Mouse (Mus musculus): Measurements from ENCODE around the gene Zfp64. TPM values are rescaled to one million over a fixed set of nuclear protein-coding genes. Genes with fewer than 3 reads are reported as not detected.

The Zfp64 gene
- total and polyA plus RNA-seq, 2 experiments from 2014 or later, result 10.9 to 15.4 TPM

DNA sequence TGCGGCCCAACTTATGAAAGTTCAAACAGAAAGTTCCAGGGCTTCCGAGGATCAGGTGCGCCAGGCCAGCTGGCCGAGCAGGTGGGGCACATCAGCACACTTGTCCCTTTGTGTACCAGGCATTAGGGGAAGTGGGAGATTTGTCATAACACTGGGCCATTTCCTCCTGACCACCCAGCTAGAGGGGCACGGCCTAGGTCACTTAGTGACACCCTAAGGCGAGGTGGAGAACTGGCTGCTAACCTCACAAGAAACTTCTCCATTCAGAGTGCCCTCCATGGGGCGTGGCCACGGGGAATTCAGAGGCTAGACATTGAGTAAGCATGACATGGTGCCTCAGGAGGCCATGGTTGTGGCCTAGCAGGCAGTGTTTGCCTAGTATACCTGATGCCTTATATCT lies 70.7 kb downstream of the Zfp64 start:
- H3K27ac ChIP-seq (ENCODE audit: low read depth), result no peak overlapping the region
- no peaks in the 10 kb centered on the region for H3K9me3 ChIP-seq (replicated peaks; ENCODE audit: control insufficient read depth, low read length)
- H3K27me3 ChIP-seq (ENCODE audit: control insufficient read depth, insufficient read depth, low read length), result no peaks in the 10 kb centered on the region
- H3K4me3 ChIP-seq (ENCODE audit: low read depth, low read length), result no peak overlapping the region
- no peaks in the 10 kb centered on the region for H3K36me3 ChIP-seq (replicated peaks; ENCODE audit: control insufficient read depth, insufficient read depth, low read length)
- ATAC-seq (ENCODE audit: insufficient read depth, low read depth) (no peak), DNase-seq (ENCODE audit: low spot score) (no peak)
- H3K4me1 ChIP-seq (ENCODE audit: control insufficient read depth, insufficient read depth), result no peaks in the 10 kb centered on the region
- 67% methylated on average over 8 of the region's 8 CpGs for WGBS
- no peak overlapping the region for H3K9ac ChIP-seq (replicated peaks; ENCODE audit: low read depth, low read length)
- H3K4me2 ChIP-seq (ENCODE audit: low read depth, low read length), result no peak overlapping the region
- TF ChIP-seq EP300 (IDR thresholded peaks at IDR 0.05; ENCODE audit: low read depth) (no peak), CTCF (IDR thresholded peaks at IDR 0.05; ENCODE audit: low read depth) (no peak)

DNA sequence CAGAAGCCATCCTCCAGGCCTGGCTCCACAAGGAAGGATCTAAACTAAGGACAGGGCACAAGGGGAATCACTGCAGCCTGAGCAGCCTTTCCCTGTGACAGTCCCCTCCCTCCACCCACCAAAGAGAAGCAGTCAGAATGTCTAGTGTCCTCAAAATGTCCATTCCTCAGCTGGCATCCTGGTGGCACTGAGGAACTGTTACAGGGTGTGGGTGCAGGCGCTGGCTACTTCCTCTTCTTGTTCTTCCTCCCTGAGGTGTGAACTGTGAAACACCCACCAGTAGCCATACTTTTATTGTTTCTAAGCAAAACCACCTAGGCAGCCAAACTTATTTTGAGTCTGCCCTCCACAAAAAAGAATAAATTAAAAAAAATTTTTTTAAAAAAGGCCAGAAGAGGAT lies 72.4 kb downstream of the Zfp64 start:
- no peak overlapping the region for H3K4me3 ChIP-seq (ENCODE audit: low read depth, low read length)
- ATAC-seq (ENCODE audit: insufficient read depth, low read depth) (no peak), DNase-seq (ENCODE audit: low spot score) (no peak)
- H3K4me1 ChIP-seq (ENCODE audit: control insufficient read depth, insufficient read depth), result no peaks in the 10 kb centered on the region
- H3K9me3 ChIP-seq (replicated peaks; ENCODE audit: control insufficient read depth, low read length), result no peaks in the 10 kb centered on the region
- H3K27ac ChIP-seq (ENCODE audit: low read depth), result no peak overlapping the region
- TF ChIP-seq EP300 (IDR thresholded peaks at IDR 0.05; ENCODE audit: low read depth) (no peak), CTCF (IDR thresholded peaks at IDR 0.05; ENCODE audit: low read depth) (no peak)
- no peaks in the 10 kb centered on the region for H3K27me3 ChIP-seq (ENCODE audit: control insufficient read depth, insufficient read depth, low read length)
- H3K4me2 ChIP-seq (ENCODE audit: low read depth, low read length), result no peak overlapping the region
- no peak overlapping the region for H3K9ac ChIP-seq (replicated peaks; ENCODE audit: low read depth, low read length)
- WGBS, result 79% methylated on average over 1 of the region's 1 CpGs
- H3K36me3 ChIP-seq (replicated peaks; ENCODE audit: control insufficient read depth, insufficient read depth, low read length), result no peaks in the 10 kb centered on the region

DNA sequence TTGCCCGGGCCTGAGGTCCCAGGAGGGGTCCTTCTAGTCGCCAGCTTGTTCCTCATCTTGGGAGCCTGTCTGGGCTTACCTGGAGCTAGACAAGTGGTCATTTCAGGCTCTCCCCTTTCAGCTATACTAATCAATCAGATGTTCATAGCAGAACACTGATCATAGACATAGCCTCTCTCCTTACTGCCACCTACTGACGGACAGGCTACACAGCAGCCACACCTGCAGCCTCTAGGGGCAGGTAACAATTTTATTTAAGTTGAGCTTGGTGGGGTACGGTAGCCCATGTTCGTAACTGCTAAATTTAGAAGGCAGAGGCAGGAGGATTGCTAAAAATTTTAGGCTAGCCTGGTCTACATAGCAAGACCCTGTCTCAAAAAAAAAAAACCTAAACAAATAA lies 73.5 kb downstream of the Zfp64 start:
- H3K36me3 ChIP-seq (replicated peaks; ENCODE audit: control insufficient read depth, insufficient read depth, low read length), result no peaks in the 10 kb centered on the region
- TF ChIP-seq EP300 (IDR thresholded peaks at IDR 0.05; ENCODE audit: low read depth), result no peak
- TF ChIP-seq CTCF (IDR thresholded peaks at IDR 0.05; ENCODE audit: low read depth), result peak; percentile 55
- WGBS, result 37% methylated on average over 5 of the region's 5 CpGs
- H3K9ac ChIP-seq (replicated peaks; ENCODE audit: low read depth, low read length), result no peak overlapping the region
- no peak overlapping the region for H3K4me2 ChIP-seq (ENCODE audit: low read depth, low read length)
- DNase-seq (ENCODE audit: low spot score) (no peak), ATAC-seq (ENCODE audit: insufficient read depth, low read depth) (no peak)
- no peak overlapping the region for H3K4me3 ChIP-seq (ENCODE audit: low read depth, low read length)
- H3K27ac ChIP-seq (ENCODE audit: low read depth), result no peak overlapping the region
- H3K4me1 ChIP-seq (ENCODE audit: control insufficient read depth, insufficient read depth), result no peaks in the 10 kb centered on the region
- no peaks in the 10 kb centered on the region for H3K27me3 ChIP-seq (ENCODE audit: control insufficient read depth, insufficient read depth, low read length)
- H3K9me3 ChIP-seq (replicated peaks; ENCODE audit: control insufficient read depth, low read length), result no peaks in the 10 kb centered on the region

DNA sequence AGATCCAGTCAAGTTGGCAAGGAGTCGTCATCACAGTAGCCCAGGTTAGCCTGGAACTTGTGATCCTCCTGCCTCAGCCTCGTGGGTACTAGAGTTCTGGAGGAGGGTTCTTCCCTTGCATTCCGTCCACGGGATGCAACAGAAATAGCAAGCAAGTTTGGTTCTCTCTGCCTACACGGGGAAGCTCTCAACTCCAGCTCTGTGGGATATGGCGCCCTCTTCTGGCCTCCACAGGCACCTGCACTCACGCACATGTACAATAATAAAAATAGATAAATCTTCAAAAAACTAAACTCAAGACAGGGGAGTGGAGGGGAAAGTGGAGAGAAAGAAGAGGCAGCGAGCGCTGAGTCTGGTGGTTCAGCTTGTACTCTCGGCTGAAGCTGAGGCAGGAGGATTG lies 75.8 kb downstream of the Zfp64 start:
- H3K4me1 ChIP-seq (ENCODE audit: control insufficient read depth, insufficient read depth), result no peaks in the 10 kb centered on the region
- TF ChIP-seq CTCF (IDR thresholded peaks at IDR 0.05; ENCODE audit: low read depth) (0 out of 2 replicates have a peak, but pooled peaks have one; percentile 5), EP300 (IDR thresholded peaks at IDR 0.05; ENCODE audit: low read depth) (no peak)
- no peak overlapping the region for H3K9ac ChIP-seq (replicated peaks; ENCODE audit: low read depth, low read length)
- H3K27me3 ChIP-seq (ENCODE audit: control insufficient read depth, insufficient read depth, low read length), result no peaks in the 10 kb centered on the region
- ATAC-seq (ENCODE audit: insufficient read depth, low read depth) (no peak), DNase-seq (ENCODE audit: low spot score) (no peak)
- H3K27ac ChIP-seq (ENCODE audit: low read depth), result no peak overlapping the region
- WGBS, result 73% methylated on average over 10 of the region's 10 CpGs
- no peaks in the 10 kb centered on the region for H3K9me3 ChIP-seq (replicated peaks; ENCODE audit: control insufficient read depth, low read length)
- H3K4me3 ChIP-seq (ENCODE audit: low read depth, low read length), result no peak overlapping the region
- H3K36me3 ChIP-seq (replicated peaks; ENCODE audit: control insufficient read depth, insufficient read depth, low read length), result no peaks in the 10 kb centered on the region
- H3K4me2 ChIP-seq (ENCODE audit: low read depth, low read length), result no peak overlapping the region

DNA sequence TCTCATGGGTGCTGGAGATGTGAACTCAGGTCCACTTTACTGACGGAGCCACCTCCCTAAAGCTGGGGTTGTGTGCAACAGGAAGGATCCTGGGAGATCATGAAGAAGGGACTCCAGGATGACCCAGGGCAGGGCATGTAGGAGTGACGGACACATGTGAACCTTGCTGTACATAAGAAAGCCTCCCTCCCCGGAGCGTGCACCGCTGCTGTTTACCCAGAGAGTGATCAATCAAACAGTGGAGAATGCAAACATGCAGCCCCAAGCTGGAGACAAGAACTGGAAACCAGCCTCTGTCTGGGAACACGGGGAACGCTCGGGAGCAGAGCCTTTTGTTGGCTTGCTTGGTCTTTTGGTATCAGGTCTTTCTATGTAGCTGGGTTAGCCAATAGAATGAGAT lies 76.7 kb downstream of the Zfp64 start:
- no peak overlapping the region for H3K4me2 ChIP-seq (ENCODE audit: low read depth, low read length)
- no peak overlapping the region for H3K4me3 ChIP-seq (ENCODE audit: low read depth, low read length)
- no peaks in the 10 kb centered on the region for H3K4me1 ChIP-seq (ENCODE audit: control insufficient read depth, insufficient read depth)
- DNase-seq (ENCODE audit: low spot score) (no peak), ATAC-seq (ENCODE audit: insufficient read depth, low read depth) (no peak)
- H3K9ac ChIP-seq (replicated peaks; ENCODE audit: low read depth, low read length), result no peak overlapping the region
- H3K9me3 ChIP-seq (replicated peaks; ENCODE audit: control insufficient read depth, low read length), result no peaks in the 10 kb centered on the region
- no peak overlapping the region for H3K27ac ChIP-seq (ENCODE audit: low read depth)
- TF ChIP-seq CTCF (IDR thresholded peaks at IDR 0.05; ENCODE audit: low read depth), result no peak
- TF ChIP-seq EP300 (IDR thresholded peaks at IDR 0.05; ENCODE audit: low read depth), result no peak
- 83% methylated on average over 8 of the region's 8 CpGs for WGBS
- no peaks in the 10 kb centered on the region for H3K36me3 ChIP-seq (replicated peaks; ENCODE audit: control insufficient read depth, insufficient read depth, low read length)
- H3K27me3 ChIP-seq (ENCODE audit: control insufficient read depth, insufficient read depth, low read length), result no peaks in the 10 kb centered on the region

DNA sequence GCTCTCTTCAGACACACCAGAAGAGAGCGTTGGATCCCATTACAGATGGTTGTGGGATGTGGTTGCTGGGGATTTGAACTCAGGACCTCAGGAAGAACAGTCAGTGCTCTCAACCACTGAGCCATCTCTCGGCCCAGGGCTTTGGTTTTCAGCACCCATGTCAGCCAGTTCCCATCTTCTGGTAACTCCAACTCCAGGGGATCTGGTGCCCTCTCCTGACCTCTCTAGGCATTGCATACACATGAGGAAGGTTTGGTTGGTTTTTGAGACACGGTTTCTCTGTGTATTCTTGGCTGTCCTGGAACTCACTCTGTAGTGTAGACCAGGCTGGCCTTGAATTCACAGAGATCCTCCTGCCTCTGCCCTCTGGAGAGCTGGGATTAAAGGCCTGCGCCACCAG lies 77.2 kb downstream of the Zfp64 start:
- Histone ChIP-seq H3K4me3 (ENCODE audit: low read depth, low read length) (no peak overlapping the region), H3K4me2 (ENCODE audit: low read depth, low read length) (no peak overlapping the region), H3K9ac (replicated peaks; ENCODE audit: low read depth, low read length) (no peak overlapping the region), H3K27ac (ENCODE audit: low read depth) (no peak overlapping the region), H3K4me1 (ENCODE audit: control insufficient read depth, insufficient read depth) (no peaks in the 10 kb centered on the region), H3K36me3 (replicated peaks; ENCODE audit: control insufficient read depth, insufficient read depth, low read length) (no peaks in the 10 kb centered on the region), H3K9me3 (replicated peaks; ENCODE audit: control insufficient read depth, low read length) (no peaks in the 10 kb centered on the region), H3K27me3 (ENCODE audit: control insufficient read depth, insufficient read depth, low read length) (no peaks in the 10 kb centered on the region)
- TF ChIP-seq CTCF (IDR thresholded peaks at IDR 0.05; ENCODE audit: low read depth), result peak; percentile 21; the same call in 1 of the 2 replicates
- no peak for TF ChIP-seq EP300 (IDR thresholded peaks at IDR 0.05; ENCODE audit: low read depth)
- WGBS, result 80% methylated on average over 4 of the region's 4 CpGs
- ATAC-seq (ENCODE audit: insufficient read depth, low read depth) (no peak), DNase-seq (ENCODE audit: low spot score) (no peak)
